Mouse (Mus musculus) large intestine, adult 2 months (tissue): ENCODE results near the gene Gtpbp4. TPM values are rescaled to one million over a fixed set of nuclear protein-coding genes. Genes with fewer than 3 reads are reported as not detected.
"Not testable (repeated sequence)": the region's sequence is repeated elsewhere in the genome, so short reads cannot be mapped to it uniquely, and the experiment has no call there.

Experiments
- DNase-seq: peaks from one replicate; pipeline ENCODE4 v3.0.0-alpha.2; 2012; ENCODE audit warnings: low read depth, low spot score
- WGBS: fragments of 180-500 bp; shearing (Covaris S2); methylation state at CpG from one replicate; pipeline ENCODE4 v1.1.7; 2018; 5-methylcytosine and 5-hydroxymethylcytosine counted together
- polyA plus RNA-seq: library from polyadenylated mRNA; depleted of rRNA; stranded (reverse); fragments of >200 nt; gene quantifications from 2 replicates; pipeline ENCODE4 v1.2.3, GENCODE M21; 2012

Gtpbp4 gene
- polyA plus RNA-seq, 1 experiment, result 6.2 TPM

DNA sequence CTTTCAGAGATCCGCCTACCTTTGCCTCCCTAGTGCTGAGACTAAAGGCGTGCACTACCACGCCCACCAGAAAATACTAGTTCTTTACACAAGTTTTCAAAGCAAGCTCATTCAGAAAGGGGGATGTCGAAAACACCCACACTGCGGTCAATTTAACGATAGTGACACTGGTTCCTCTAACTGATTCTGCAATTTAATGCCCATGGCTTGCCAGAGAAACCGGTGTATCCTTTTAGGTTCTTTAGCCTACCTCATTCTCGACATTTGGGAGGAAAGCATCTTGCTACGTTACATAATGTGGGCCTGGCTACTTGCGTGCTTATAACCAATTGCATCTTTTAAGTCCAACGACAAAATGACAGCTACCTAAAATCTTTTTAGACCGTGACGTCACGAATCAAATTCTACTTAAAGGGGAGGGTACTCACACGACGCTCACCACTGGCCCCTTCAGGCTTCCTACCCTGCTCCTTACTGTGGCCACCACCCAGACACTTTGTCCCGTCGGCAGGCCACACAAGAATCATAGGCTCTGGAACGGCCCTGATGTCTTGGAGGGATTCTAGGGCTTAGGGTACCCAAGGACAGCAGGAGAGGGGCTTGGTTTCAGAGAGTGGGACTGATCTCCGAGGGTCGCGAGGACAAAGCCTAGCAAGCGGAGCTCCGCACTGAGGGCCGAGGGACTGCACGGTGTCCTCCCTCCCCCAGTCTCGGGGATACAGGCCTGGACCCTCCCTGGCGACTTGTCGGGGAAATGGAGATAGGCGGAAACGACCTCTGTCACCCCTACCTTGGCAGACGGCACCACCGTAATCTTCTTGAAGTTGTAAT is 509 bp downstream of the Gtpbp4 start:
- DNase-seq, result peak; percentile 10
- WGBS, result 1% methylated on average over 33 of the region's 33 CpGs

DNA sequence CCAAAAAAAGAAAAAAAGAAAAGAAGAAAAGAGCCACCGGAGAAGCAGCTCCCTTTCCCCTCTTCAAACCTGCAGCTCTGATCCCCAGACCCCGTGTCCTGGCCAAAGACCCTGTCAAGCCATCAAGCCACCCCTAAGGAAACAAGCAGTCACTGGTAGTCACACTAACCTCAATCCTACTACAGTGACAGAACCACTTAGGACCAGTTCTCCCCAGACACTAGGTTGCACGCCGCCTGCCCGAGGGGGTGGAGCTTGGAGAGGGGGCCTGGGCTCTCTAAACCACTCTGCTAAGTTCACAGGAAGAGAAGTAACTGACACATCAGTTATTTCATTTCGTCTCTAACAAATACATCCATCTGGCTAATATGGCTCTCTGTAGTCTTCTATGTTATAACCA is 3.7 kb downstream of the Gtpbp4 start:
- WGBS, result 84% methylated on average over 6 of the region's 6 CpGs

DNA sequence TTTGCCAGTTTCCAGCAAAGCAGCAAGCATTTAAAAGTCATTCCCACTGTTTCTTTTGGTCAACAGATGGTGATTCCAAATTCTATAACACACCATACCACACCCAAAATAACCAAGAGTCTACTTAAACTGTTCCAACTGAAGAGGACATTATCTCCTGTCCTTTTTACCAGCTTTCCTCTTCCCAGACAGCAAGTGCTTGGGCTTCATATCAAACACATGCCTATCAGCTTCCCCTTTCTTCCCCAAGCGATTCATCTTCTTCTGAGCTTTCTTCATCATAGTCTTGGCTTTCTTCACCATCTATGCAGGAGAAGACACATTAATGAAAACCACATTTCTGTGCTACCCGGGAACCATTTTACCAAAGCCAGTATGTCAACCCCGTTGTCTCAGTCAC is 22.9 kb downstream of the Gtpbp4 start:
- WGBS, result 92% methylated on average over 3 of the region's 3 CpGs
- DNase-seq, result no peak

More for the DNA sequence above, 3.7 kb downstream of the Gtpbp4 start:
- no peak for DNase-seq

DNA sequence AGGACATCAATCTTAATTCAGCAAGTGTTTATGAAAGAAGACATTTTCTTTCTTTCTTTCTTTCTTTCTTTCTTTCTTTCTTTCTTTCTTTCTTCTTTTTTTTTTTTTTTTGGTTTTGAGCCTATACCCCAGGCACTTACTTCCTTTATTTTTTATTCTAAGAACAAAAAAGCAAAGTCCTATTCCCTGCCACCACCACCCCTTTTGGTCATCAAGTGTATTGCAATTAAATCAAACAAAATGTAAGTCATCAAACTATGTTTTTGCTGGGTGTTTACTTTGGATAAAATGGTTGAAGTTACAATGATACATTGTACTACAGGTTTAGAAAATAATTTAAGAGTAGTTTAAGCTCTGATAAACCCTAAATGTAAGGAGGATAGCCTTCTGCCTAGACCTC is 23.5 kb downstream of the Gtpbp4 start:
- no peak for DNase-seq

DNA sequence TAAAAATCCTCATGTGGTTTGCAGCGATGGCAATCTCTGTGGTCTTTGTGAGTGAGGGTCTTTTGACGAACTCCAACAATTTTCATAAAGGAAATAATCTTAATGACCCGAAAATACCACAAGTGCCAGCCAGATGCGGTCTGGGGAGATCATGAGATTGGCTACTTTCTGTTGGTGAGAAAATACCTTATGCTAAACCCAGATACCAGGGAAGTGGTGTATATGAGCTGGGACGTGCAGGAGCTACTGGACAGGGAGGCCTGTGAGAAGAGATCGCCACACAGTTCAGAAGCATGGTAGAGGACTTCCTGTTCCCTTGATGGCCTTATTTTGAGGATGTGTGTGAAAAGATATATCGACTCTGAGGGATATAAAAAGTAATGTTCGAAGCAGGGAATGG is 28.1 kb downstream of the Gtpbp4 start:
- DNase-seq, result no peak
- WGBS, result 96% methylated on average over 8 of the region's 8 CpGs

DNA sequence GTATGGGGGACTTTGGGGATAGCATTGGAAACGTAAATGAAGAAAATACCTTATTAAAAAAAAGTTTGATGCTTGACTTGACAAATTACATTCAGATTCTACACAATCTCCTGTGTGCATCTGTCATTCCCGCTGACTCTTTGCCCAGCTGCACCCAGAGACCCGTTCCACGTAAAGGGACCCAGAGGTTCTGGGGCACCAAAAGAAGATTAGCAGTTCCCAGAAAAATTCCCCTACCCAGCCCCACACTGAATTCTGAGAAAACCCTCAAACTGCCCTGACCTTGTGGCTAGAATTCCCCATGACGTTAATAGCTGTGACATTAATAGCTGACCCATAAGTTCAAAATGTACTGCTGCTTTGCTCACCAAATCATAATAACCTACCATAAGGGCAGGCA is 30.7 kb downstream of the Gtpbp4 start:
- DNase-seq, result no peak
- 90% methylated on average over 5 of the region's 5 CpGs for WGBS

DNA sequence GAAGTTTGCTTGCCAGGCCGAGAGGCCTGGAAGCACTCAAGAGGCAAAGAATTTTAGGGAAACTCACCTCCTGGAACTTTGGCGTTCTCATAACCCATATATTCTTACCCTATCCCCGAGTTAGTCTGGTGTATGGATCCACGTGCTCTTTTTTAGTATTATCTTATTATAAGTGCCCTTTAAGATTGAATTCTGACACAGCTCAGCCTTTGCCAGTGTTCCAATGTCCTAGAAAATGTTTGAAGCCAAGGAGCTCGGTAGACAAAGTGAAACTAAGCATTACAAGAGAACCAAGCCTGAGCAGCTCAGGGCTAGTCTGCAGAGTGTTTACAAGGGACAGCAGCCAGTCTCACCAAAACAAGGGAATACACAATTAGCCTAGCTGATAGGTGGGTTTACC is 33.6 kb downstream of the Gtpbp4 start:
- DNase-seq, result not testable (repeated sequence)
- 45% methylated on average over 5 of the region's 5 CpGs for WGBS

DNA sequence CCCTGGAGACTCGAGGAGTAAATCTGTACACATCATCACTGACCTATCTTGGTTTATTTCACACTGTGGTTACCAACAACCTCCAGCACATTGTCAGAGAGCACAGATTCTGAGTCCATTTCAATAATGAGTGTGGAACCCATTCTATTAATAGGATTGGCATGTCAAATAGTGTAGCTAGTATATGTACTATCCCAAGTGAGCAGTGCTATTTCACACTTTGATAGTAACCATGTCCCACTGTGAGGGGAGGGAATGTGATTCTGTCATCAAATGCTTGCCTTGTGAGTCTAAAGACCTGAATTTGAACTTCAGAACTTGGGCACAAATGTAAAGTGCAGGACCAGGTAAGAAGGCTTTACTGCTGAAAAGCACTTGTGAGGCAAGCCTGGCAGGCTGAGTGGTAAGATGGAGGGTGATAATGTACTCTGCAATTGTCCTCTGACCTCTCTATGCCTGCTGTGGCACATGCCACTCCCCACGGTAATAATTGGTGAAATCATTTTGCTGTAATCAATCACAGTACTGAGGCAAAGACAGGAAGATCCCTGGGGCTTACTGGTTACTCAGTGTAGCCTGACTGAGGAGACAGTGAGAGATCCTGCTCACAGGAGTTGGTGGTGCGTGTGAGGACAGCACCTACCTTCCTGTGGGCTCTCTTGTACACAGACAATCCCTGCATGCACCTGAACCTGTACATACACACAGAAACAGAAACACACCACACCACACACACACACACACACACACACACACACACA is 34.6 kb downstream of the Gtpbp4 start:
- 65% methylated on average over 3 of the region's 3 CpGs for WGBS

DNA sequence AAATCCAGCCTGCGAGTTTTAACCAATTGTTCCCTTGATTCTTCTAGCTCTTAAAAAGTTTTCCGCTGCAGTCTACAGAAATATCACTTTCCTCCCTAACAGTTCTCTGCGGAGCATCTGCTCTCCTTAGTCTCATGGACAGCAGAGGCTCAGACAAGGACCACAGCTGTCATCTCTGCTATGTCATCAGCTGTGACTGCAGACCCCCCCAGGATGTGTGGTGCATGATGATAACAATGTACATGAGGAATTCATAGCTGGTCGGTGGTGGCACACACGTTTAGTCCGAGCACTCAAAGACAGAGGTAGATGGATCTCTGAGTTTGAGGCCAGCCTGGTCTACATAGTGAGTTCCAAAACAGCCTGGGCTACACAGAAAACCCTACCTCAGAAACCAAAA is 36.3 kb downstream of the Gtpbp4 start:
- not testable (repeated sequence) for DNase-seq
- WGBS, result 93% methylated on average over 5 of the region's 6 CpGs

More for the DNA sequence above, 34.6 kb downstream of the Gtpbp4 start:
- DNase-seq, result not testable (repeated sequence)

DNA sequence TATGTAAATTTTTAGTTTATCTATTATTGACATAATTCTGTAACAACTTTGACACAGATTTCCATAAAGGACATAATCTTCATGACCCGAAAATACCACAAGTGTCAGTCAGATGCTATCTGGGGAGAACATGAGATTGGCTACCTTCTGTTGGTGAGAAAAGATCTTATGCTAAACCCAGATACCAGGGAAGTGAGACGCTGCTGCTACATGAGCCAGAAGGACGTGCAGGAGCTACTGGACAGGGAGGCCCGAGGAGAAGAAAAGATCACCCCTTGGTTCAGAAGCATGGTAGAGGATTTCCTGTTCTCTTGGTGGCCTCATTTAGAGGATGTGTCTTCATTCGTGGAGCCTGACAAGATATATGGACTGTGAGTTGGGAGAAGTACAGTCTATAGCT is 36.8 kb downstream of the Gtpbp4 start:
- WGBS, result 43% methylated on average over 1 of the region's 5 CpGs
- DNase-seq, result not testable (repeated sequence)

DNA sequence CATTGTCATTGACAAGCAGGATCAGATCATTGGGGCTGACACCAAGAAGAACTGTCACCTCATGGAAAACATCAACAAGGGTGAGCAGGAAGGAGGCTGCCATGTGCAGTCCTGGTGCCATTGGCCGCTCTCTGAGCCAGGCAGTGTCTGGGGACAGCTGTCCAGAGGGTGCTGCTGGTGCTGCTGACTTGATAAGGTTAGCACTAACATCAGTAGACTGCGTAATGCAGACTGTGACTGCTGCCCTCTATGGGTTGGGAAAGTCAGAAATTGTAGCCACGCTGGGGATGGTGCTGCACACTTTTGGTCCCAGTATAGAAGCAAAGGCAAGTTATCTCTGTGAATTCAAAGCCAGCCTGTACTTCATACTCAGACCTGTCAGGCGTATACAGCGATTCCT is 39.0 kb downstream of the Gtpbp4 start:
- no CpG with 5 or more reads among the region's 5 CpGs for WGBS
- not testable (repeated sequence) for DNase-seq

DNA sequence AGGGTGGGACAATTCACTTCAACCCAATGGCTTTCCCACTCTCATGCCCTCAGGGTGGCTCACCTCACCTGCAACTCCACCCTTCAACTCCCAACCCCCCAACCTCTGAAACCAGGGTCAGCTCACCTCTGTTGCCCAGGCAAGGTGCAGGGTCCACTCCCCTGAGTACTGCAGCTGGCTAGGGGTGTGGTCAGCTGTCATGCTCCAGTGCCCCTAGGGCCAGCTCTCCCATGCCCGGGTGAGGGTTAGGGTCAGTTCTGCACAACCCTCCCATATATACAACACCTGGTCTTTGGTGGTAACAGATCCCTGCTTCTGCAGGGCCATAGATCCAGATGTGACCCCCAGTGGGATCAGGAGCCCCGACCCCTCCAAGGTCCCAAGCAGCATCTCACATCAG is 40.8 kb downstream of the Gtpbp4 start:
- 58% methylated on average over 2 of the region's 2 CpGs for WGBS
- DNase-seq, result not testable (repeated sequence)

DNA sequence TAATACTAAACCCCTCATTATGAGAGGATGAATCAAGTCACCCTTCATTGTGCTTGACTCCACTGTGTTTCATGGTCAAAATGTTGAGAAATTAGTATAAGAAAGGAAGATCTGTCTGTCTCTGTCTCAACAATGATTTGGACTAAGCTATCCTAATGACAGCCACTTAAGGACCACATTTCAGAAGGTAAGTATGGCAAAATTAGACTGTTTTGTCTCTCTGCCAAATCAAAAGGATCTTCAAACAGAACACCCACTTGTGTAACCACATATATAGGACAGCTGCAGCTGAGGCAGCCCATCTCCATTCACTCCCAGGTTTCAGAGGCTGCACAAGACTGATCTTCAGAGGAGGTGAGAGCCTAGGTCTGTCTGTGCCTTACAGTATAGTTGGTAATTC is 43.3 kb downstream of the Gtpbp4 start, which contains the start of gene Idi2:
TSS of gene Idi2 (plus strand) at position 301 of the 400 bp plus-strand sequence.
- not testable (repeated sequence) for DNase-seq

DNA sequence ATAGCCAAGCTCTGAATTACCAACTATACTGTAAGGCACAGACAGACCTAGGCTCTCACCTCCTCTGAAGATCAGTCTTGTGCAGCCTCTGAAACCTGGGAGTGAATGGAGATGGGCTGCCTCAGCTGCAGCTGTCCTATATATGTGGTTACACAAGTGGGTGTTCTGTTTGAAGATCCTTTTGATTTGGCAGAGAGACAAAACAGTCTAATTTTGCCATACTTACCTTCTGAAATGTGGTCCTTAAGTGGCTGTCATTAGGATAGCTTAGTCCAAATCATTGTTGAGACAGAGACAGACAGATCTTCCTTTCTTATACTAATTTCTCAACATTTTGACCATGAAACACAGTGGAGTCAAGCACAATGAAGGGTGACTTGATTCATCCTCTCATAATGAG is 47.8 kb downstream of the Gtpbp4 start, which contains the start of gene Gm9745:
TSS of gene Gm9745 (minus strand) at position 101 of the 400 bp plus-strand sequence.
- DNase-seq, result not testable (repeated sequence)

DNA sequence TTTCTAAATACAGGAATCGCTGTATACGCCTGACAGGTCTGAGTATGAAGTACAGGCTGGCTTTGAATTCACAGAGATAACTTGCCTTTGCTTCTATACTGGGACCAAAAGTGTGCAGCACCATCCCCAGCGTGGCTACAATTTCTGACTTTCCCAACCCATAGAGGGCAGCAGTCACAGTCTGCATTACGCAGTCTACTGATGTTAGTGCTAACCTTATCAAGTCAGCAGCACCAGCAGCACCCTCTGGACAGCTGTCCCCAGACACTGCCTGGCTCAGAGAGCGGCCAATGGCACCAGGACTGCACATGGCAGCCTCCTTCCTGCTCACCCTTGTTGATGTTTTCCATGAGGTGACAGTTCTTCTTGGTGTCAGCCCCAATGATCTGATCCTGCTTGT is 52.1 kb downstream of the Gtpbp4 start:
- not testable (repeated sequence) for DNase-seq
- no CpG with 5 or more reads among the region's 5 CpGs for WGBS

DNA sequence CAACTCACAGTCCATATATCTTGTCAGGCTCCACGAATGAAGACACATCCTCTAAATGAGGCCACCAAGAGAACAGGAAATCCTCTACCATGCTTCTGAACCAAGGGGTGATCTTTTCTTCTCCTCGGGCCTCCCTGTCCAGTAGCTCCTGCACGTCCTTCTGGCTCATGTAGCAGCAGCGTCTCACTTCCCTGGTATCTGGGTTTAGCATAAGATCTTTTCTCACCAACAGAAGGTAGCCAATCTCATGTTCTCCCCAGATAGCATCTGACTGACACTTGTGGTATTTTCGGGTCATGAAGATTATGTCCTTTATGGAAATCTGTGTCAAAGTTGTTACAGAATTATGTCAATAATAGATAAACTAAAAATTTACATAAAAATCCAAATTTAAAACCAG is 54.2 kb downstream of the Gtpbp4 start:
- WGBS, result 75% methylated on average over 1 of the region's 5 CpGs
- DNase-seq, result not testable (repeated sequence)

DNA sequence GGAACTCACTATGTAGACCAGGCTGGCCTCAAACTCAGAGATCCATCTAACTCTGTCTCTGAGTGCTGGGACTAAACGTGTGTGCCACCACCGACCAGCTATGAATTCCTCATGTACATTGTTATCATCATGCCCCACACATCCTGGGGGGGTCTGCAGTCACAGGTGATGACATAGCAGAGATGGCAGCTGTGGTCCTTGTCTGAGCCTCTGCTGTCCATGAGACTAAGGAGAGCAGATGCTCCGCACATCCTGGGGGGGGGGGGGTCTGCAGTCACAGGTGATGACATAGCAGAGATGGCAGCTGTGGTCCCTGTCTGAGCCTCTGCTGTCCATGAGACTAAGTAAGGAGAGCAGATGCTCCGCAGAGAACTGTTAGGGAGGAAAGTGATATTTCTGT is 54.8 kb downstream of the Gtpbp4 start:
- not testable (repeated sequence) for DNase-seq
- WGBS, result 80% methylated on average over 4 of the region's 4 CpGs

DNA sequence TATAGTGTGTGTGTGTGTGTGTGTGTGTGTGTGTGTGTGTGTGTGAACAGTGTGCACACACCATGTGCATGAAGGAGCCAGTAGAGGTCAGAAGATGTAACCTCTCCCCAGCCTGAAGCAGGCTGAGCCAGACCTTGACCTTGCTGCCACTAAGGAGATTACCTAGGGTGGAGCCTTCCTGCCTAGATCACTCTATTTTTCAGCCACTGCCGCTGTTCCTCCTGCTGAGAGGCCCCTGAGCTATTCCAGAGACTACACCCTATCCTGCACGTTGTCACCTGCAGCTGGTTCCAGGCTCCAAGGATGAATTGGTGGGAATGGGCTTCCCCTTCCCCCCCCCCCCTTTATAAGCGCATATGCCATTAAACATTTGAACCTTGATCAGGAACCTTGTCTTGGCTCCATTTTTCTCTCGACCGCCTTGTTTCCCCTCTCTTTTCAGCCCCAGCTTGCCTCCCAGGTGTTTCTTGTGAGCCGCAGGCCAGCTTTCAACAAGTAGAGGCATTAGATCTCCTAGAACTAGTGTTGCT is 58.2 kb downstream of the Gtpbp4 start:
- DNase-seq, result not testable (repeated sequence)
- WGBS, result 55% methylated on average over 6 of the region's 6 CpGs

DNA sequence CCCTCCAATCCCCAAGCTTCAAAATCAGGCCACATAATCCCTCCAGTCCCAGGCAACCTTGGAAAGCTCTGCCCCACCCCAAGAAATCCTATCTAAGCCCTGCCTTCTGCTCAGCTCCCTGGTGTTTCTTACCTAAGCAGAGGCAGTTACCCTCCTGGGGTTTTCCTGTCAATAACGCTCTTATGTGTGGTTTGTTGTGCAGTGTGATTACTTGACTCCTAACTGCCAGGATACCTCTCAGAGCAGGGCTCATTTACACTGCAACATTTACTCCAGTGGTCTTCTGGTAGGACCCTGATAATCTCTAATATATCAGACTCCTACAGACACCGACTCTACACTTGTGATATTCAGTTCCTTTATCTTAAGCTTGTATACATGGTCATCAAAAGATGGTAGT is 62.4 kb downstream of the Gtpbp4 start:
- DNase-seq, result no peak
- 57% methylated on average over 2 of the region's 2 CpGs for WGBS
